Mouse (Mus musculus) midbrain, postnatal 0 days (tissue): ENCODE measurements at regions not wholly inside any gene's neighbourhood (a gene's known extent, or its start where the extent isn't known, plus 50 kb on each side); places are given as distances from the start of the nearest gene placed in this dataset.
"Not testable (repeated sequence)": the region's sequence is repeated elsewhere in the genome, so short reads cannot be mapped to it uniquely, and the experiment has no call there.

Experiments used
- ATAC-seq: fragments of 200-750 bp; cut with Nextera tagmentation; 2 replicates; pipeline ENCODE4 v1.8.0; 2017; ENCODE audit warnings: moderate number of reproducible peaks, mild to moderate bottlenecking, moderate TSS enrichment, moderate library complexity; ENCODE audit not compliant: low FRiP score
- DNase-seq: peaks from one replicate; pipeline ENCODE4 v3.0.0-alpha.2; 2015; ENCODE audit warnings: low spot score
- H3K27ac ChIP-seq: fragments of 300-500 bp; sonication (generic); 2 replicates; pipeline ENCODE4 v1.5.1; 2014; ENCODE audit warnings: low read depth, mild to moderate bottlenecking, low read length, mixed read lengths
- H3K27me3 ChIP-seq: fragments of 300-500 bp; sonication (generic); 2 replicates; pipeline ENCODE4 v1.6.1; 2014; ENCODE audit warnings: low read length, control low read depth, mixed read lengths; ENCODE audit not compliant: insufficient read depth
- H3K36me3 ChIP-seq: fragments of 300-500 bp; sonication (generic); 2 replicates; pipeline ENCODE4 v1.6.1; 2014; ENCODE audit warnings: low read length, control low read depth, mixed read lengths; ENCODE audit not compliant: insufficient read depth
- H3K4me1 ChIP-seq: fragments of 300-500 bp; sonication (generic); 2 replicates; pipeline ENCODE4 v1.6.1; 2014; ENCODE audit warnings: mild to moderate bottlenecking, control low read depth, antibody characterized with exemption, low read length, mixed read lengths; ENCODE audit not compliant: insufficient read depth
- H3K4me2 ChIP-seq: fragments of 300-500 bp; sonication (generic); 2 replicates; pipeline ENCODE4 v1.6.1; 2014; ENCODE audit warnings: low read depth, mild to moderate bottlenecking, low read length, mixed read lengths; ENCODE audit not compliant: poor library complexity, severe bottlenecking
- H3K4me3 ChIP-seq: fragments of 300-500 bp; sonication (generic); 2 replicates; pipeline ENCODE4 v1.5.1; 2014; ENCODE audit warnings: low read depth, mild to moderate bottlenecking, low read length, moderate library complexity
- H3K9ac ChIP-seq: fragments of 300-500 bp; sonication (generic); replicated peaks from 2 replicates; pipeline ENCODE4 v1.6.1; 2014; ENCODE audit warnings: mild to moderate bottlenecking, low read length, moderate library complexity, mixed read lengths; ENCODE audit not compliant: poor library complexity, severe bottlenecking
- H3K9me3 ChIP-seq: fragments of 300-500 bp; sonication (generic); 2 replicates; pipeline ENCODE4 v1.6.1; 2016; ENCODE audit warnings: low read length, control low read depth
- CTCF ChIP-seq: IDR thresholded peaks from 2 replicates; pipeline ENCODE4 v1.5.1; 2016; ENCODE audit warnings: antibody characterized with exemption, mild to moderate bottlenecking
- WGBS: fragments of 180-500 bp; shearing (Covaris S2); extraction: QIAGEN DNeasy Blood & Tissue Kit; methylation state at CpG from one replicate; pipeline ENCODE4 v1.1.7; 2014; 5-methylcytosine and 5-hydroxymethylcytosine counted together

- ATAC-seq (no peak), DNase-seq (no peak)
- 95% methylated on average over 1 of the region's 1 CpGs for WGBS
- H3K27ac ChIP-seq = no peak overlapping the region
- H3K4me1 ChIP-seq = no peaks in the 10 kb centered on the region
- H3K9me3 ChIP-seq = no peaks in the 10 kb centered on the region
- no peaks in the 10 kb centered on the region for H3K27me3 ChIP-seq
- TF ChIP-seq CTCF = no peak
- no peak overlapping the region for H3K4me3 ChIP-seq
- H3K9ac ChIP-seq = no peak overlapping the region
- H3K4me2 ChIP-seq = no peak overlapping the region
- H3K36me3 ChIP-seq = no peaks in the 10 kb centered on the region
Measured at GRCm38 (mm10) chr6:37705733-37706145, 164.9 kb upstream of the Trim24 start.

GRCm38 (mm10) chr6:37707671-37708070, 162.9 kb upstream of the Trim24 start:
- H3K9ac ChIP-seq, H3K27ac ChIP-seq, H3K4me2 ChIP-seq, H3K9me3 ChIP-seq, DNase-seq, H3K4me3 ChIP-seq, ATAC-seq, H3K27me3 ChIP-seq, H3K36me3 ChIP-seq, H3K4me1 ChIP-seq: not testable (repeated sequence)
- 68% methylated on average over 1 of the region's 1 CpGs for WGBS

GRCm38 (mm10) chr6:37711766-37712165, 158.8 kb upstream of the Trim24 start:
- H3K4me3 ChIP-seq = no peak overlapping the region
- H3K4me1 ChIP-seq = no peaks in the 10 kb centered on the region
- H3K27me3 ChIP-seq = no peaks in the 10 kb centered on the region
- no peak overlapping the region for H3K27ac ChIP-seq
- H3K36me3 ChIP-seq = no peaks in the 10 kb centered on the region
- no peaks in the 10 kb centered on the region for H3K9me3 ChIP-seq
- ATAC-seq (no peak), DNase-seq (no peak)
- WGBS = 50% methylated on average over 1 of the region's 1 CpGs
- no peak overlapping the region for H3K9ac ChIP-seq
- H3K4me2 ChIP-seq = no peak overlapping the region
- no peak for TF ChIP-seq CTCF

DNA sequence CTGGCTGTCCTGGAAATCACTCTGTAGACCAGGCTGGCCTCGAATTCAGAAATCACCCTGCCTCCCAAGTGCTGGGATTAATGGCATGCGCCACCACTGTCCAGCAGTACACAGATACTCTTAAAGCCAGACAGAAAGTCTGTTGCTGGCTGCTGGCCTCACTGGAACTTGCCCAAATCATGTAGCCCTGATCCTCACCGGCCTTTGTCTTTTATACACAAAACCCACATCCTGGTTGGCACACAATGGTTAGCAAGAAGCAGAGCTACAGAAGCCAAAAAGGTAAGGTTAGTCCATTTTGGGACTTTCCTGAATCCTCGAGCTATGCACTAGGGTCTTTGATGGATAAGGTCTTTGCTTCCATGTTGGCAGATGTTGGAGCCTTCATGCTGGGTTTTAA, 157.2 kb upstream of the Trim24 start:
- TF ChIP-seq CTCF = no peak
- no peak for ATAC-seq
- DNase-seq = no peak
- H3K4me1 ChIP-seq = no peaks in the 10 kb centered on the region
- H3K4me3 ChIP-seq = no peak overlapping the region
- no peaks in the 10 kb centered on the region for H3K36me3 ChIP-seq
- 82% methylated on average over 4 of the region's 4 CpGs for WGBS
- no peak overlapping the region for H3K9ac ChIP-seq
- no peak overlapping the region for H3K4me2 ChIP-seq
- H3K27me3 ChIP-seq = no peaks in the 10 kb centered on the region
- H3K9me3 ChIP-seq = no peaks in the 10 kb centered on the region
- H3K27ac ChIP-seq = no peak overlapping the region

GRCm38 (mm10) chr6:37714223-37714928, 156.2 kb upstream of the Trim24 start:
- Histone ChIP-seq H3K27ac (no peak overlapping the region), H3K27me3 (no peaks in the 10 kb centered on the region), H3K9ac (no peak overlapping the region), H3K9me3 (no peaks in the 10 kb centered on the region), H3K4me1 (no peaks in the 10 kb centered on the region), H3K4me3 (no peak overlapping the region), H3K36me3 (no peaks in the 10 kb centered on the region), H3K4me2 (no peak overlapping the region)
- no peak for ATAC-seq
- DNase-seq = peak; percentile 53
- no peak for TF ChIP-seq CTCF
- 16% methylated on average over 6 of the region's 6 CpGs for WGBS

GRCm38 (mm10) chr6:37721736-37722135, 148.9 kb upstream of the Trim24 start:
- H3K9me3 ChIP-seq = no peaks in the 10 kb centered on the region
- H3K4me1 ChIP-seq = no peaks in the 10 kb centered on the region
- no peak overlapping the region for H3K27ac ChIP-seq
- no peaks in the 10 kb centered on the region for H3K36me3 ChIP-seq
- ATAC-seq (no peak), DNase-seq (no peak)
- no peaks in the 10 kb centered on the region for H3K27me3 ChIP-seq
- H3K4me2 ChIP-seq = no peak overlapping the region
- 78% methylated on average over 1 of the region's 1 CpGs for WGBS
- H3K9ac ChIP-seq = no peak overlapping the region
- TF ChIP-seq CTCF = no peak
- no peak overlapping the region for H3K4me3 ChIP-seq
